Mouse (Mus musculus) embryonic facial prominence, embryonic 12.5 days (tissue): ENCODE measurements around the gene Taf5. TPM values are rescaled to one million over a fixed set of nuclear protein-coding genes. Genes with fewer than 3 reads are reported as not detected.
A peak's percentile ranks its signal among the peaks of the same experiment; 100 is the strongest.

Experiments used
- ATAC-seq: fragments of 200-750 bp; cut with Nextera tagmentation; 2 replicates; pipeline ENCODE4 v1.8.0; 2017; ENCODE audit not compliant: insufficient number of reproducible peaks, insufficient read depth, low FRiP score, low TSS enrichment
- H3K27ac ChIP-seq: fragments of 300-500 bp; sonication (generic); 2 replicates; pipeline ENCODE4 v1.5.1; 2016; ENCODE audit warnings: mild to moderate bottlenecking
- H3K27me3 ChIP-seq: fragments of 300-500 bp; sonication (generic); 2 replicates; pipeline ENCODE4 v1.6.1; 2016; ENCODE audit warnings: mild to moderate bottlenecking, moderate library complexity
- H3K36me3 ChIP-seq: fragments of 300-500 bp; sonication (generic); 2 replicates; pipeline ENCODE4 v1.6.1; 2016; ENCODE audit warnings: mild to moderate bottlenecking
- H3K4me1 ChIP-seq: fragments of 300-500 bp; sonication (generic); 2 replicates; pipeline ENCODE4 v1.6.1; 2016
- H3K4me2 ChIP-seq: fragments of 300-500 bp; sonication (generic); replicated peaks from 2 replicates; pipeline ENCODE4 v1.6.1; 2016; ENCODE audit warnings: mild to moderate bottlenecking, moderate library complexity
- H3K4me3 ChIP-seq: fragments of 300-500 bp; sonication (generic); 2 replicates; pipeline ENCODE4 v1.5.1; 2016; ENCODE audit warnings: mild to moderate bottlenecking
- H3K9ac ChIP-seq: fragments of 300-500 bp; sonication (generic); 2 replicates; pipeline ENCODE4 v1.6.1; 2016; ENCODE audit warnings: mild to moderate bottlenecking, moderate library complexity
- H3K9me3 ChIP-seq: fragments of 300-500 bp; sonication (generic); 2 replicates; pipeline ENCODE4 v1.6.1; 2016; ENCODE audit warnings: mild to moderate bottlenecking, moderate library complexity
- WGBS: fragments of 180-500 bp; shearing (Covaris S2); methylation state at CpG from one replicate; pipeline ENCODE4 v1.1.7; 2016; 5-methylcytosine and 5-hydroxymethylcytosine counted together
- polyA plus RNA-seq: library from polyadenylated mRNA; unstranded; fragments of >200 nt; fragmentation: Nextera tagmentation; extraction: Ambion mirVana; gene quantifications from 2 replicates; pipeline ENCODE4 v1.2.1, GENCODE M21; 2016

Gene Taf5
- polyA plus RNA-seq = 11.9 and 12.4 TPM in 2 replicates

DNA sequence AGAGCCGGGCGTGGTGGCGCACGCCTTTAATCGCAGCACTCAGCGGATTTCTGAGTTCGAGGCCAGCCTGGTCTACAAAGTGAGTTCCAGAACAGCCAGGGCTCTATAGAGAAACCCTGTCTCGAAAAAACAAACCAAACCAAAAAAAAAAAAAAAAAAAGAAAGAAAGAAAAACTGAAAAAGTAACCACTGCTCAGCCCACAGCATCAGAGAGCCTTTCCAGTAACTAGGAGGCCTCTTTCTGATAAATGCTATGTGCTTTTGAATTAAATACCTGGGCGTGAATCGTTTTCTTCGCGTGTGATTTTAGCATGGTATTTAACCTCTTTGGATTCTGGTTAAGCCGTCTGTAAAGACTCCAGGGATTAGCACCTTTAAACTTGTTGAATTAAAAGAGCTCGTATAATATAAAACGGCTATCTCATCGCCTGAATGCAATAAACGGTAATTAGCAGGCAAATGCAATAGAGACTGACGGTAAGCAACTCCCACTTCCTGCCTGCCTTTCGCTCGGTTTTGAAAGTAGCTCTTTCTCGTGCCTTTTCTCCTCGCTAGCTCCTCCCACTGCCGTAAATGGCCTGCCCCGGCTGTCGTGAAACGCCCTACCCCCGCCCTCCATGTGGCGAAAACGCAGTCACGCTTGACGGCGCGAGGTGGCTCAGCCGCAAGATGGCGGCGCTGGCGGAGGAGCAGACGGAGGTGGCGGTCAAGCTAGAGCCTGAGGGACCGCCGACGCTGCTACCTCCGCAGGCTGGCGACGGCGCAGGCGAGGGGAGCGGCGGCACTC is at the start of gene Taf5:
TSS of gene Taf5 (plus strand) at position 651 of the 787 bp plus-strand sequence.
- no peaks in the 10 kb centered on the region for H3K27me3 ChIP-seq
- H3K4me3 ChIP-seq = peak within 1 kb of the TSS; percentile 98
- no peaks in the 10 kb centered on the region for H3K9me3 ChIP-seq
- peak; percentile 61; the same call in 1 of the 2 replicates for ATAC-seq
- peak within 1 kb of the TSS; percentile 62 for H3K4me2 ChIP-seq
- H3K27ac ChIP-seq = peak within 1 kb of the TSS; percentile 87
- 11% methylated on average over 49 of the region's 49 CpGs for WGBS
- H3K4me1 ChIP-seq = peaks cover 6% of the 10 kb centered on the region; the same call in 1 of the 2 replicates
- peaks cover 16% of the 10 kb centered on the region for H3K36me3 ChIP-seq
- H3K9ac ChIP-seq = peak within 1 kb of the TSS; percentile 91

DNA sequence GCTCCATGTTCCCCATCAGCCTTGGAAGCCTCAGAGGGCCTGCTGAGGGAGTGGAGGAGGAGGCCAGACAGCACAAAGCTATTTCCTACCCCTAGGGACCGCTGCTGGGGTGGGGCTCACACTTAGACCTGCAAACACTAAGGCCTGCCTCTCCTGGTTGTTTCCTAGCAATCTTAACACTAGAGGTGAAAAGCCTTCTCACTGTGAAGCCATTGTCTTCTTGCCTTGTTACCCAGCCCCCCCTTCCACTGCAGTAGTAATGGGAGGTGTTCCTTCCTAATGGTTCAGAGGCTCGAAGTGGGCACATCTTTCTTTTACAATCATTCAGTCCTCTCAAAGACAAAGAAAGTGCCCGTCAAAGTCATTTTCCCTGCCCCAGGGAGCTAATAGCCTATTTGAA is 49.7 kb upstream of the Taf5 start:
- no peak overlapping the region for H3K27ac ChIP-seq
- H3K4me3 ChIP-seq = no peak overlapping the region
- ATAC-seq = no peak
- no peaks in the 10 kb centered on the region for H3K9me3 ChIP-seq
- H3K4me2 ChIP-seq = 0 out of 2 replicates have a peak overlapping the region, but pooled peaks have one; percentile 16
- WGBS = 7% methylated on average over 3 of the region's 3 CpGs
- H3K27me3 ChIP-seq = peaks cover 54% of the 10 kb centered on the region
- H3K36me3 ChIP-seq = no peaks in the 10 kb centered on the region
- H3K9ac ChIP-seq = no peak overlapping the region
- peaks cover 19% of the 10 kb centered on the region for H3K4me1 ChIP-seq

DNA sequence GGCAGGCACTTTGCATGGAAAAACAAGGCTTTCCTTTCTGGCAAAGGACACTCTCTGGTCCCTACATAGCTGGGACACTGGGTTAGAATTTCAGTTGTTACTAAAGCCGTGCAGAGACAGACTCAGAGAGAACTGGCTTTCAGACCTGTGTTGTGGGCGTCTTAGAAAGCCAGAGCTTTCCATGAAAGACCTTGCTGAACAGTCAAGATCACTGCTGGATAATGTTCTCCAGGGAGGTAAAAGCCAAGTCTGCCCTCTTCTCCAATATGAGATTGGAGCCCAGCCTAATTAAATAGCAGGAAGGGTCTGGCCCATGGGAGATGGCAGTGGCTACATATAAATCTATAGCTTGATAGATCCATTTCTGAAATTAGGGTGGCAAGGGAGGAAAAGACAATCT is 49.2 kb upstream of the Taf5 start:
- Histone ChIP-seq H3K4me1 (peaks cover 19% of the 10 kb centered on the region), H3K27me3 (peaks cover 49% of the 10 kb centered on the region), H3K27ac (no peak overlapping the region), H3K4me2 (0 out of 2 replicates have a peak overlapping the region, but pooled peaks have one; percentile 16), H3K9me3 (no peaks in the 10 kb centered on the region), H3K36me3 (no peaks in the 10 kb centered on the region), H3K4me3 (no peak overlapping the region), H3K9ac (no peak overlapping the region)
- WGBS = 33% methylated on average over 2 of the region's 2 CpGs
- no peak for ATAC-seq

DNA sequence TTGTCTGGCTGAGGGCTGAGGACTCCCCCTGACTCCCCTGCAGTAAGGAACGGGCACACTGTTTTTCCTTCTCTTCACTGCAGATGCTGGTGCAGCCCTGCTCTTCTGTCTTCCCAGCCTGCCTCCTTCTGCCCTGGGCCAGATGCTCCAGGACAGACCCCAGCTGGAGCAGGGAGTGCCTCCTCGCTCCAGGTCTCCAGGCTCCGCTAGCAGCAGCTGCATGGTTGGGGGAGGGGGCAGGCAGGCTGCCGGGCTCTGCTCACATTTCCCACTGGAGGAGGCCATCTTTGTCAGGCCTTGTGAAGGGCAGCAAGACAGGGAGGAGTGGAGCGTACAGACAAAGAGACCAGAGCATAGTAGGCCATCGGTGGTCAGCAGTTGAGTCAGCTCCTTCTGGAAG is 48.2 kb upstream of the Taf5 start:
- peaks cover 14% of the 10 kb centered on the region for H3K4me1 ChIP-seq
- WGBS = 20% methylated on average over 6 of the region's 6 CpGs
- H3K36me3 ChIP-seq = no peaks in the 10 kb centered on the region
- no peaks in the 10 kb centered on the region for H3K9me3 ChIP-seq
- 0 out of 2 replicates have a peak overlapping the region, but pooled peaks have one; percentile 19 for H3K4me2 ChIP-seq
- no peak overlapping the region for H3K4me3 ChIP-seq
- H3K27ac ChIP-seq = 0 out of 2 replicates have a peak overlapping the region, but pooled peaks have one; percentile 11
- ATAC-seq = 0 out of 2 replicates have a peak, but pooled peaks have one; percentile 23
- H3K27me3 ChIP-seq = peaks cover 39% of the 10 kb centered on the region
- no peak overlapping the region for H3K9ac ChIP-seq

DNA sequence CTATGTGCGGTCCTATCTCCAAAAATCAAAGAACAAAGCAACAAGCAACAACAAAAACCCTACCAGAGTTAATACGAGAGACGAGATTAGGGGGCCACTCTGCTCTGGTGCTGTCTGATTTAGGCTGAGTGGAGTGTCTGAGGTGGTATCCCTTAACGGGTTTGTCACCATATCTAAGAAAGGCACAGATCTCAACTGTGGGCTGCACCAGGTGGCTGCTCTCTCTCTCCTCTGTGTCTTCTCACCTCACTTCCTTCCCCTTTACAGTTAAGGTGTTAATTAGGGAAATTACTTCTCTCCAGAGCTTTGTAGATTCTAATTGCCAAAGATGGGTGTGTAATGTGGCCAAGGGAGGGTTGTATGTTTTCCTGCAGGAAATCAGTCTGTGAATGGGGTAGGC is 44.8 kb upstream of the Taf5 start:
- WGBS = 81% methylated on average over 4 of the region's 4 CpGs
- Histone ChIP-seq H3K27ac (no peak overlapping the region), H3K4me2 (no peak overlapping the region), H3K4me1 (0 out of 2 replicates have a peak, but pooled peaks cover 3% of the 10 kb centered on the region), H3K36me3 (no peaks in the 10 kb centered on the region), H3K27me3 (peaks cover 12% of the 10 kb centered on the region), H3K9ac (no peak overlapping the region), H3K9me3 (no peaks in the 10 kb centered on the region), H3K4me3 (no peak overlapping the region)
- no peak for ATAC-seq

DNA sequence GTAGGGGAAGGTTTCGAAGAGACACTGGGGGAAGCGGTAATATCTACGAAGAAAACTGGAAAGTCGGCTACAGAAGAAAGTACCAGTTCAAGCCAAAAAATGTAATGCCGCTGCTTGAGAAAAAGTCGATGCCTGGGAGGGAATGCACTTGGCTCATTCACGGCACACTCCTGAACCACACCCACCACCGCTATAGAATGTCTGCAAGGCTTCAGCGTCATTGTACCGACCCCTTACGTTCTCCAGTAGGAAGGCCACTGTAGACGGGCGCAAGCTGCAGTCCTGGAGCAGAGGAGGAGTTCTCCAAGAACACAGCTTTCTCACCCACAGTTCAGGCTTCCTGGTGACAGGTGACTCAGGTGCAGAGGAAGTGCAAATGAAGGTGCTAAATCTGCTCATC is 44.0 kb upstream of the Taf5 start:
- no peaks in the 10 kb centered on the region for H3K36me3 ChIP-seq
- H3K27ac ChIP-seq = no peak overlapping the region
- ATAC-seq = no peak
- 0 out of 2 replicates have a peak, but pooled peaks cover 3% of the 10 kb centered on the region for H3K4me1 ChIP-seq
- H3K27me3 ChIP-seq = 0 out of 2 replicates have a peak, but pooled peaks cover 4% of the 10 kb centered on the region
- no peak overlapping the region for H3K4me2 ChIP-seq
- no peak overlapping the region for H3K9ac ChIP-seq
- WGBS = 86% methylated on average over 13 of the region's 13 CpGs
- no peak overlapping the region for H3K4me3 ChIP-seq
- H3K9me3 ChIP-seq = no peaks in the 10 kb centered on the region

DNA sequence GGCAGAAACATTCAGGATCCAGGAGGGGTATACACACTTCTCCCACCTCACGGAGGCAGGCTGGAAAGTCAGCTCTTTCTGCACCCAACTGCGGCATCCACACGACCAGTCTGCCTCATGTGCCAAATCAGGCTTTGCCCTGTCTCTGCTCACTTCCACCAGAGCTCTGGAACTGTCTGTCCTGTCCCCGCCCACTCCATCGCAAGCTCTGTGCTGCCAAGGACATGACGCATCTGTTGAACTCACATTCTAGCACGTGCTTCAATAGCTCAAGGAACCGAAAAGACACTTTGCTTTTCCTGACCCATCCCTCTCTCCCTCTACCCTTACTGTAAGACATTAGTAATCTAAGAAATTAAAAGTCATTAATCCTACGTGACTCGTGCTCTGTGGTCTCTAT is 42.6 kb upstream of the Taf5 start:
- Histone ChIP-seq H3K4me2 (no peak overlapping the region), H3K4me3 (no peak overlapping the region), H3K27ac (no peak overlapping the region), H3K36me3 (no peaks in the 10 kb centered on the region), H3K4me1 (no peaks in the 10 kb centered on the region), H3K9me3 (no peaks in the 10 kb centered on the region), H3K27me3 (no peaks in the 10 kb centered on the region), H3K9ac (no peak overlapping the region)
- WGBS = 81% methylated on average over 10 of the region's 10 CpGs
- ATAC-seq = no peak

DNA sequence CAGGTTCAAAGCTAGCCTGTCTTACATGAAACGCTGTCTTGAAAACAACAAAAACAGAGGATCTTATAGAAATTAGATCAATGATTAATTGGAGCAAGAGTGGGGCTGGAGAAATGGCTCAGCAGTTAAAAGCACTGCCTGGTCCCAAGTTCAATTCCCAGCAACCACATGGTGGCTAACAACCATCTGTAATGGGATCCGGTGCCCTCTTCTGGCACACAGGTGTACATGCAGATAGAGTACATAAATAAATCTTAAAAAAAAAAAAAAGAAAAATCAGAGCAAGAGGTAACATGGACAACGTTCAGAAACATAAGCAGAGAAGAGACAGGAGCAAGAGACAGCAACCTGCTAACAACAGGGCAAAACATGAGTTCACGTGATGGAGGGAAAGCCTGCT is 41.0 kb upstream of the Taf5 start:
- 86% methylated on average over 4 of the region's 4 CpGs for WGBS
- H3K4me2 ChIP-seq = no peak overlapping the region
- no peaks in the 10 kb centered on the region for H3K9me3 ChIP-seq
- H3K4me3 ChIP-seq = no peak overlapping the region
- H3K9ac ChIP-seq = no peak overlapping the region
- no peaks in the 10 kb centered on the region for H3K36me3 ChIP-seq
- ATAC-seq = no peak
- no peak overlapping the region for H3K27ac ChIP-seq
- no peaks in the 10 kb centered on the region for H3K27me3 ChIP-seq
- H3K4me1 ChIP-seq = no peaks in the 10 kb centered on the region

DNA sequence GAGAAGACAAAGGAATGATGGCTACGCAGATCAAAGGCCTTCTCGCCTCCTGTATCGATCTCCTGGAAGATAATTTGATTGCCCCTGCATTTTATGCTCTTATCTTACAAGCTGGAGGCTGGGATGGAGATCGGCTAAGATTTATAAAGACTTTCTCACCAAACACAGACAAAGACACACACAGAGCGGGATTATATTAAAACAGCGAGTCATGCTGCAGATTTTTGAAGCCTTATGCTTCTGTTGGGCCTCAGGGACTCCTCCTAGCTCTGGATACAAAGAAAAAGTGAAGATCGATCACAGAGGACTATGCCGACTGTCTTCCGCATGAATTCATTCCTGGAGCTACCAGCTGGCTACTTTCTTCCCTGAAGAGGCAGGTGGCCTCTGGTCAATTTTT is 37.8 kb upstream of the Taf5 start:
- Histone ChIP-seq H3K9me3 (no peaks in the 10 kb centered on the region), H3K36me3 (peaks cover 20% of the 10 kb centered on the region), H3K4me3 (no peak overlapping the region), H3K9ac (no peak overlapping the region), H3K4me1 (no peaks in the 10 kb centered on the region), H3K27me3 (no peaks in the 10 kb centered on the region), H3K4me2 (no peak overlapping the region), H3K27ac (no peak overlapping the region)
- 79% methylated on average over 9 of the region's 9 CpGs for WGBS
- no peak for ATAC-seq

DNA sequence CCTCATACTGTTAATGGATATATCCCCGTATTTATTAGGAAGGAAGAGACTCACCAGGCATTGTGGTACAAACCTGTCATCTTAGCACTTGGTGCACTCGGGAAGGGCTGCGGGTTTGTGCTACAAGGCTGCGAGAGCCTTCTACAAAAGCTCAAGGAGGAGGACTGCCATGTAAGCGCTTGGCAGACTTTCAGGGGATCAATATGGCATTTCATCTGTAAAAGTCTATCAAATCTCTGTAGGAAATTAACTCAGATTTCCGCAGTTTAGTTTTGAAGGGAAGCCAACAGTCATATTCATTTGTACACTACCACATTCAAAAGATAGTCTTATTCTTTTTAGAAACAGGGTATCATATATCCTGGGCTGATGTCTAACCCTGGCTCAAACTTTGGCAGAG is 35.8 kb upstream of the Taf5 start:
- peaks cover 32% of the 10 kb centered on the region for H3K36me3 ChIP-seq
- ATAC-seq = no peak
- WGBS = 90% methylated on average over 6 of the region's 6 CpGs

DNA sequence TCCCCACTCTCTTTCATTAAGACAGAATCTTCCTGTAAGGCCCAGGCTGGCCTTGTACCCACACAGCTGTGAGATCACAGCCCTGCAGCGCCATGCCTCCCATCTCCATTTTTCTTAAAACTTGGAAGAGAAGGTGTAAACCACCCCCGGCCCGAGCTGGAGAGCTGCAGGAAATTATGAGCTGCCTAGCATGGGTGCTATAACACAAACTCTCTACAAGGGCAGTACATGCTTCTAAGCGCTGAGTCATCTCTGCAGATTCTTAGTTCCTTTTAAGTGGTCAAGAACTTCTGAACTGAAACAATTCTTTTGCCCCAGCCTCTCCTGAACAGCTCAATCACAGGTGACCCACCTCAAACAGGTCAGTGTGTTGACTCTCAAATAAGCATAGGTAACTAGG is 32.6 kb upstream of the Taf5 start:
- H3K4me2 ChIP-seq = no peak overlapping the region
- no peaks in the 10 kb centered on the region for H3K4me1 ChIP-seq
- no peak for ATAC-seq
- H3K27ac ChIP-seq = no peak overlapping the region
- 88% methylated on average over 4 of the region's 4 CpGs for WGBS
- no peaks in the 10 kb centered on the region for H3K9me3 ChIP-seq
- H3K9ac ChIP-seq = no peak overlapping the region
- no peak overlapping the region for H3K4me3 ChIP-seq
- H3K27me3 ChIP-seq = no peaks in the 10 kb centered on the region
- H3K36me3 ChIP-seq = peaks cover 57% of the 10 kb centered on the region

More for the DNA sequence above, 35.8 kb upstream of the Taf5 start:
- Histone ChIP-seq H3K9me3 (no peaks in the 10 kb centered on the region), H3K4me3 (no peak overlapping the region), H3K27me3 (no peaks in the 10 kb centered on the region), H3K27ac (no peak overlapping the region), H3K9ac (no peak overlapping the region), H3K4me1 (no peaks in the 10 kb centered on the region), H3K4me2 (no peak overlapping the region)

DNA sequence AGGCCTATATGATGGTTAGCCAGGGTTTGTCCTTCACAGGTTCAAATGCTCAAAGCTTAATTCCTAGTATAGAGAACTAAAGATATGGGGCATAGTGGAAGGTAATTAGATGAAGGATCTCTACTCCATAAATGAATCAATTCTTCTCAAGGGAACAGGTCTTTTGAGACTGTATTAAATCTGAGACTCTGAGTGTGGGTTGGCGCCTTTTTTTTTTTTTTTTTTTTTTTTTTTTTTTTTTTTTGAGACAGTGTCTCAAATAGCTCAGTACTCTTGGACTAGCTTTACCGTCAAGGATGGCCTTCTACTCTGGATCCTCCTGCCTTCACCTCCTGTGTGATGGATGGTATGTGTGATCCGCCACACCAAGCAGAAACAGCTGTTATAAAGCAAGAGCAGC is 30.9 kb upstream of the Taf5 start:
- no peaks in the 10 kb centered on the region for H3K4me1 ChIP-seq
- no peaks in the 10 kb centered on the region for H3K9me3 ChIP-seq
- peaks cover 71% of the 10 kb centered on the region for H3K36me3 ChIP-seq
- H3K27me3 ChIP-seq = no peaks in the 10 kb centered on the region
- no peak overlapping the region for H3K9ac ChIP-seq
- WGBS = 92% methylated on average over 3 of the region's 3 CpGs
- H3K27ac ChIP-seq = no peak overlapping the region
- H3K4me2 ChIP-seq = no peak overlapping the region
- H3K4me3 ChIP-seq = no peak overlapping the region
- ATAC-seq = no peak
